Mouse (Mus musculus) cerebral cortex, adult 2 months (tissue): ENCODE results near the gene Prr23a3.

Source experiments
- WGBS: fragments of 180-500 bp; shearing (Covaris S2); methylation state at CpG from one replicate; pipeline ENCODE4 v1.1.7; 2018; 5-methylcytosine and 5-hydroxymethylcytosine counted together

The Prr23a3 gene

GRCm38 (mm10) chr9:98864571-98864970, at the start of gene Prr23a3:
TSS of gene Prr23a3 (plus strand) at chr9:98864767.
- WGBS = 60% methylated on average over 22 of the region's 22 CpGs

- WGBS = 83% methylated on average over 3 of the region's 3 CpGs
These were observed 48.5 kb upstream of the Prr23a3 start for GRCm38 (mm10) chr9:98816066-98816465.

GRCm38 (mm10) chr9:98817592-98817991, 47.0 kb upstream of the Prr23a3 start:
- 92% methylated on average over 7 of the region's 7 CpGs for WGBS

GRCm38 (mm10) chr9:98818971-98819370, 45.6 kb upstream of the Prr23a3 start:
- 79% methylated on average over 5 of the region's 5 CpGs for WGBS

- 100% methylated on average over 2 of the region's 2 CpGs for WGBS
These were observed 45.1 kb upstream of the Prr23a3 start for GRCm38 (mm10) chr9:98819481-98819880.

- WGBS = 87% methylated on average over 4 of the region's 4 CpGs
These were observed 44.1 kb upstream of the Prr23a3 start for GRCm38 (mm10) chr9:98820461-98820860.

GRCm38 (mm10) chr9:98823805-98824204, 40.8 kb upstream of the Prr23a3 start:
- WGBS = 91% methylated on average over 7 of the region's 7 CpGs

- WGBS = 68% methylated on average over 5 of the region's 5 CpGs
These were observed 35.1 kb upstream of the Prr23a3 start for GRCm38 (mm10) chr9:98829508-98829907.

- WGBS = 83% methylated on average over 7 of the region's 7 CpGs
These were observed 27.0 kb upstream of the Prr23a3 start for GRCm38 (mm10) chr9:98837537-98838074.

GRCm38 (mm10) chr9:98842117-98842516, 22.4 kb upstream of the Prr23a3 start, which contains the start of gene Prr23a1:
TSS of gene Prr23a1 (plus strand) at chr9:98842503.
- 63% methylated on average over 22 of the region's 22 CpGs for WGBS

- 78% methylated on average over 18 of the region's 18 CpGs for WGBS
These were observed 8.4 kb upstream of the Prr23a3 start, which contains the start of gene Prr23a2 for GRCm38 (mm10) chr9:98856210-98856609. TSS of gene Prr23a2 (plus strand) at chr9:98856494.

GRCm38 (mm10) chr9:98863463-98863862, 1.1 kb upstream of the Prr23a3 start:
- WGBS = 72% methylated on average over 3 of the region's 3 CpGs

- 94% methylated on average over 1 of the region's 1 CpGs for WGBS
These were observed 36.9 kb downstream of the Prr23a3 start for GRCm38 (mm10) chr9:98901486-98901885.

- 94% methylated on average over 2 of the region's 2 CpGs for WGBS
These were observed 38.3 kb downstream of the Prr23a3 start, which contains the start of gene 7420426K07Rik for GRCm38 (mm10) chr9:98902819-98903218. TSS of gene 7420426K07Rik (plus strand) at chr9:98903119.
